Mouse (Mus musculus): Measurements from ENCODE around the gene Plscr1. TPM values are rescaled to one million over a fixed set of nuclear protein-coding genes. Genes with fewer than 3 reads are reported as not detected.
A peak's percentile ranks its signal among the peaks of the same experiment; 100 is the strongest.

The Plscr1 gene
- polyA plus RNA-seq, 1 experiment from 2014 or later = 35.4 TPM

DNA sequence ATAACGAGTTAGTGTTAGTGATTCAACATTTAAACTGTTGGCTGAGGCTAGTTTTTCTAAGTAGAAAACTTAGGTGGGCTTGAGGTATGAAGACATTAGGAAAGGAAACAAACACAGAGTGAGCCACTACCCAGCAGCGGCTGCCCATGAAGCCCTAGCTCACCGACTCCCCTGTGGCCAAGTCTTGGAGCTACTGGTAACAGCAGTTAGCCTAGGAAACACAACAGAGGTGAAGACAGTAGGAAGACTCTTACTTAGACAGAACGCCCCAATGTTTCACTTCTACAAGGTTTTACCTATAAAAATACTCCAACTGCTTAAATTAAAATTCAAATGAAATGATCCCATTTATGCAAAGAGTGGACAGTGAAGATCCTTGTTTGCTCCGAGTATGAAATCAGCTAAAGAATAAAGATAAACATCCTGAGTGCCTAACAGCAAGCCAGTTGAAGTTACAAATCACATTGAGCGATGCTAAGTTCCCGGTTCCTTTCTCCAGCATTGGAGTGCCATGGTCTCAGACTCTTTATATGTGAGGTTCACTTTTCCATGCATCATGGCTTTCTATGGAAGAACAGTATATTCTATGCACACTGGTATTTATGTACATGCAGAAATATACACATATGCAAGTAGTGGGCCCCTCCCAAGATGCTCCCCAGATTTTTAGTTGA, 640 bp upstream of the Plscr1 start:
- 77% methylated on average over 7 of the region's 7 CpGs for WGBS
- Histone ChIP-seq H3K4me2 (no peak overlapping the region), H3K27ac (ENCODE audit: low read depth, low read length) (no peak overlapping the region)

DNA sequence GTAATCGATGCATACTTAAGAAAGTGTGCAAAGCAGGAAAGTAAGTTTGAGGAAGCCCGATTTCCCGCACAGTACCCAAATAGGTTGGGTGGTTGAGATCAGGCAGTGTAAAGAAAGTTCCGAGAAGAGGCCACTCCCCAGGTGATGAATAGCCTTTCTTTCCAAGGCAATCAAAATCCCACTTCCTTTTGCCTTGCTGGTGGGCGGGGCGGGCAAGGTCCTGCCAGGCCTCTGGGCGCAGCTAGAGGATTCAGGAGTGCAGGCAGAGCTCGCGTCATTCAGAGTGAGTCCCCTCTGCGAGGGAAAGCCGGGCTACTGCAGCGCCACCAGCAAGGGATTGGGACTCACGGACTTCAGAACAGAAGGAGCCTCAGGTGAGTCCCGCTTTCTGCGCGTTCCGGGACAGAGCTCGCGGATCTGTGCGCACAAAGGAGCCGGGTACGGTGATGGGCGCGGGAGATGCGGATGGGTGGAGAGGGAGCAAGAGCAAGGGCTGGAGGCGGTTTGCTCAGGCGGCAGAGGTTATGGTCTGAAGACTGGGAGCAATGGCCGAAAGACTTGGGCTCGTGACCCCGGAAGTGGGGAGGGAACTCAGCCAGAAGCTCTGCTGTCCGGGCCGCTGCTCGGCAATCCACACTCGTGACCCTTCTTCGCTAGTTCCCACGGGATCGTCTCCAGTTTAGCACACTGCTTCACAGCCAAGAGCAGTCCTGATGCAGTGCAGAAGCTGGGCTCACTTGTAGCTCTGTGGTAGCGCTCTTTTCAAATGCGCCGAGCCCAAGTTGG, 630 bp downstream of the Plscr1 start:
- under 1% methylated on average over 40 of the region's 40 CpGs for WGBS

More for the DNA sequence above, 640 bp upstream of the Plscr1 start:
- H3K4me1 ChIP-seq (replicated peaks; ENCODE audit: control insufficient read depth, insufficient read depth, low read length) = peaks cover 6% of the 10 kb centered on the region
- H3K36me3 ChIP-seq (ENCODE audit: control insufficient read depth, insufficient read depth, low read length) = no peaks in the 10 kb centered on the region
- DNase-seq (ENCODE audit: low spot score) (no peak), ATAC-seq (replicated peaks; ENCODE audit: low FRiP score) (no peak)
- no peak overlapping the region for H3K4me3 ChIP-seq (ENCODE audit: low read depth, low read length)
- H3K9me3 ChIP-seq (ENCODE audit: control insufficient read depth, low read length) = no peaks in the 10 kb centered on the region
- H3K27me3 ChIP-seq (replicated peaks; ENCODE audit: control insufficient read depth, insufficient read depth, low read length) = no peaks in the 10 kb centered on the region
- H3K9ac ChIP-seq (ENCODE audit: low read depth, low read length) = no peak overlapping the region

DNA sequence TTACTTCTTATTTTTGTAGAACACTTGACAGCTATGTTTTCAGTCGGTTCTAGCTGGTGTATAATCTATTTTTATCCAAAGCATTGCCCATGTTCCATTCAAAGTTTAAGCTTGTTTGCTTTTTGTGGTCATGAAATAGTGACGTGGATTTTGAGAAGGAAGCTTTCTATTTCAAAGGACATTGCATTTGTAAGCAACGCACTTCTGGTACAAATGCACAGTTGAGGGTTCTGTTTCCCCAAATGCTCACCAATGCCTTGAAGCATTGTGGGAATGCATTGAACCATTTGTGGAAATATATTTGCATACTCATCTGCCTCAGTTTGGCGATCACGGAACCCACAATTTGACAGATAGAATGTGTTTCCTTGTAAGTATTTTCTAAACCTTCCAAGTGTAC, 3.2 kb downstream of the Plscr1 start:
- Histone ChIP-seq H3K36me3 (ENCODE audit: control insufficient read depth, insufficient read depth, low read length) (no peaks in the 10 kb centered on the region; the same call in 1 of the 2 replicates), H3K9me3 (ENCODE audit: control insufficient read depth, low read length) (no peaks in the 10 kb centered on the region), H3K9ac (ENCODE audit: low read depth, low read length) (no peak overlapping the region), H3K4me3 (ENCODE audit: low read depth, low read length) (no peak overlapping the region), H3K27ac (ENCODE audit: low read depth, low read length) (no peak overlapping the region), H3K27me3 (replicated peaks; ENCODE audit: control insufficient read depth, insufficient read depth, low read length) (no peaks in the 10 kb centered on the region), H3K4me2 (no peak overlapping the region), H3K4me1 (replicated peaks; ENCODE audit: control insufficient read depth, insufficient read depth, low read length) (peaks cover 8% of the 10 kb centered on the region)
- 72% methylated on average over 5 of the region's 5 CpGs for WGBS
- DNase-seq (ENCODE audit: low spot score) (no peak), ATAC-seq (replicated peaks; ENCODE audit: low FRiP score) (no peak)

More for the DNA sequence above, 630 bp downstream of the Plscr1 start:
- no peaks in the 10 kb centered on the region for H3K36me3 ChIP-seq (ENCODE audit: control insufficient read depth, insufficient read depth, low read length)
- H3K4me1 ChIP-seq (replicated peaks; ENCODE audit: control insufficient read depth, insufficient read depth, low read length) = peaks cover 8% of the 10 kb centered on the region
- H3K4me3 ChIP-seq (ENCODE audit: low read depth, low read length) = peak overlapping the region; percentile 73
- H3K4me2 ChIP-seq = peak overlapping the region; percentile 72
- peak overlapping the region; percentile 83 for H3K9ac ChIP-seq (ENCODE audit: low read depth, low read length)
- no peaks in the 10 kb centered on the region for H3K27me3 ChIP-seq (replicated peaks; ENCODE audit: control insufficient read depth, insufficient read depth, low read length)
- H3K27ac ChIP-seq (ENCODE audit: low read depth, low read length) = peak overlapping the region; percentile 87
- H3K9me3 ChIP-seq (ENCODE audit: control insufficient read depth, low read length) = no peaks in the 10 kb centered on the region
- peak; percentile 82 for ATAC-seq (replicated peaks; ENCODE audit: low FRiP score)
- DNase-seq (ENCODE audit: low spot score) = peak; percentile 78

DNA sequence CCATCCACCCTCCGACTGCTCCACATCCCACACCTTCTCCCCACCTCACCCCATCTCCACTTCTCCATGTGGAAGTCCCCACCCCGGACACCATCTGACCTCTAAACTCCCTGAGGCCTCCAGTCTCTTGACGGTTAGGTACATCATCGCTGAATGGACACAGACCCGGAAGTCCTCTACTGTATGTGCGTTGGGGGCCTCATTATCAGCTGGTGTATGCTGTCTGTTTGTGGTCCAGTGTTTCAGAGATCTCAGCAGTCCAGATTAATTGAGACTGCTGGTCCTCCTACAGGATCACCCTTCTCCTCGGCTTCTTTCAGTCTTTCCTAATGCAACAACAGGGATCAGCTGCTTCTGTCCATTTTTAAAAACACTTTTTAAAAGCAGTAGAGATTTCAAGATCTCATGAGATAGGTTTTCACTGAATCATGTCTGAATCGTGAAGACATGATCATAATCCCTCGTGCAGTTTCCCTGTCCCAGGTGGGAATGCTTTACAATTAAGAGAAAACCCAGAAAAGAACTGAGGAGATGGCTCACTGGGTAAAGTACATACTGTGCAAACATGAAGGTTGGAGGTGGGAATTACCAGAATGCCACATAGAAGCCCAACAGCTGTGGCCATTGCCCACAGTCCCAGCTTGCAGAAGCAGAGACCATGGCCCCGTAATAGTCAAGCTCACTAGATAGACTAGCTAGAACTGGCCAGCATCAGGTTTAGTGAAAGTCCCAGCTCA, 4.2 kb downstream of the Plscr1 start:
- whole genome bisulfite sequencing = 76% methylated on average over 10 of the region's 10 CpGs
- no peaks in the 10 kb centered on the region; the same call in 1 of the 2 replicates for H3K36me3 ChIP-seq (ENCODE audit: control insufficient read depth, insufficient read depth, low read length)
- H3K4me1 ChIP-seq (replicated peaks; ENCODE audit: control insufficient read depth, insufficient read depth, low read length) = peaks cover 8% of the 10 kb centered on the region
- no peaks in the 10 kb centered on the region for H3K27me3 ChIP-seq (replicated peaks; ENCODE audit: control insufficient read depth, insufficient read depth, low read length)
- H3K27ac ChIP-seq (ENCODE audit: low read depth, low read length) = no peak overlapping the region
- no peak for DNase-seq (ENCODE audit: low spot score)
- H3K4me2 ChIP-seq = peak overlapping the region; percentile 33
- no peak overlapping the region for H3K9ac ChIP-seq (ENCODE audit: low read depth, low read length)
- H3K4me3 ChIP-seq (ENCODE audit: low read depth, low read length) = no peak overlapping the region
- no peaks in the 10 kb centered on the region for H3K9me3 ChIP-seq (ENCODE audit: control insufficient read depth, low read length)
- no peak for ATAC-seq (replicated peaks; ENCODE audit: low FRiP score)

DNA sequence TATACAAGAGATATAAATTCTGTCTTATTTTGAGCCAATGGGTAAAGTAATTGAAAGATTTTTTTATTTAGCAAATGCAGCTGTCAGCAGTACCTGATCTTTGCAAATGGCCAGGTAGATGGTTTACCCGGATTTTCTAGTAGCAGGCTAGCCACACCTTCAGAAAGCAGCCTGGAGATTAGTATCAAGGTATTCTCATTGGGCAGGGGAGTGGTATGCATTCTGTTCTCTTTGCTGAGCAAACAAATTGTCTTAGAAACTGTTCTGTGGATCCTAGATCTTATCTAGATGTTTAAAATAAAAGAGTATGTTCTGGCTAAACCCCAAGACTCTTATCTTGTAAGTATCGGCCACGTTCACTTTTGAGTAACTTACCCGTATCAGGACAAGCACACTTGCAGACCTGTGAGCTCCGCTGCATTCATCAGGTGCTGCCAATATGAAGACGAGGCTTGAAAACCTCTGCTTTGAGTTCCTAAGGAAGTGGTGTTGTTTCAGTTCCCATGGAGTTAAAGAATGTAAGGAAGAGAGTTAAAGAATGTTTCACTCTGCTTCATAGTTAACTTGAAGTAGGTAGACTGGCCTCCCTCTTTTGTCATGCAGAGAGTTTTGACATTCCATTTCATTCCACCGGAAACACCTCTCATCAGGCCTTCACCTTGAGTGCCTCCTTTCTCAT, 11.1 kb downstream of the Plscr1 start:
- Histone ChIP-seq H3K4me1 (replicated peaks; ENCODE audit: control insufficient read depth, insufficient read depth, low read length) (no peaks in the 10 kb centered on the region), H3K9ac (ENCODE audit: low read depth, low read length) (no peak overlapping the region), H3K4me3 (ENCODE audit: low read depth, low read length) (no peak overlapping the region), H3K27ac (ENCODE audit: low read depth, low read length) (no peak overlapping the region), H3K9me3 (ENCODE audit: control insufficient read depth, low read length) (no peaks in the 10 kb centered on the region), H3K36me3 (ENCODE audit: control insufficient read depth, insufficient read depth, low read length) (peaks cover 2% of the 10 kb centered on the region; the same call in 1 of the 2 replicates), H3K27me3 (replicated peaks; ENCODE audit: control insufficient read depth, insufficient read depth, low read length) (no peaks in the 10 kb centered on the region), H3K4me2 (no peak overlapping the region)
- WGBS = 69% methylated on average over 7 of the region's 7 CpGs
- ATAC-seq (replicated peaks; ENCODE audit: low FRiP score) (no peak), DNase-seq (ENCODE audit: low spot score) (no peak)

DNA sequence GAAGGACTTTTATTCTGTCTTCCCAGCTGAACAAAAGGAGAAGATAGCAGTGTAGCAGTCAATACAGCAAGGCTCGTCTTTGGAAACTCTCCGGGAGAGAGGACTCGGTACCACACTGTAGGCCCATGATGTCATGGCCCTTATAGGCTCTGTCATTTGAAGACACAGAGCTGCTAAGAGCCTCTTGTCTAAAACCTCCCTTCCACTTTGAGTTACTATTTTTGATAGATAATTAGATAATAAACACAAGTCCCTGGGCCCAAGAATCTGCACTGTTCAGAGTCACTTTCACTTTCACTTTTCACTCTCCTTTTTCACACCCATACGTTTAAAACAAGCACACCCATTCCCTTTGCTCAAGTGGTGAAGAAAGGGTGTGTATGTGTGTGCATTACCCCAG, 16.2 kb downstream of the Plscr1 start:
- 84% methylated on average over 4 of the region's 4 CpGs for WGBS
- peaks cover 8% of the 10 kb centered on the region; the same call in 1 of the 2 replicates for H3K36me3 ChIP-seq (ENCODE audit: control insufficient read depth, insufficient read depth, low read length)

DNA sequence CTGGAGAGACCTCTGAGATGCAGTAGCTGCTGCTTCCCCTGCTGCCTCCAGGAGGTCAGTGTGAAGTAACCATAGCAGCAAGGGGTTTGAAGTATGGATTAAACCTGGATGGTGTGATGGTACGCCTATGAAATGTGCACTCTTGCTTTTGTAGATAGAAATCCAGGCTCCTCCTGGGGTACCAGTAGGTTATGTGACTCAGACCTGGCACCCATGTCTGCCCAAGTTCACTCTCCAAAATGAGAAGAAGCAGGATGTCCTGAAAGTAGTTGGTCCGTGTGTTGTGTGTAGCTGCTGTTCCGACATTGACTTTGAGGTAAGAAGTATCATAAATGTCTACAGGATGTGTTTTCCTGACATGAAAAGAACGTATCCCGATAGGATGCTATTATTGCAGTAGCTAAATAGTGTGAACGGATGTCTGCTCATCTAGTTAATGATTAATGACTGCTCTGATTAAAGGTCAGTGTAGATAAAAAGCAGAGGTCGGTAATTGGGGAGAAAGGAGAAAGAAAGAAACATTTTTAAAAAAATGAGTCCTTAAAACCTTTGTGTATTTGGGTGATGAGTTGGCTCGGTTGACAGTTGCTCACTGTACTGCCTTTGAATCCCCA, 17.1 kb downstream of the Plscr1 start:
- Histone ChIP-seq H3K4me3 (ENCODE audit: low read depth, low read length) (no peak overlapping the region), H3K27me3 (replicated peaks; ENCODE audit: control insufficient read depth, insufficient read depth, low read length) (no peaks in the 10 kb centered on the region), H3K36me3 (ENCODE audit: control insufficient read depth, insufficient read depth, low read length) (peaks cover 9% of the 10 kb centered on the region; the same call in 1 of the 2 replicates), H3K9me3 (ENCODE audit: control insufficient read depth, low read length) (no peaks in the 10 kb centered on the region), H3K27ac (ENCODE audit: low read depth, low read length) (no peak overlapping the region), H3K4me2 (no peak overlapping the region), H3K4me1 (replicated peaks; ENCODE audit: control insufficient read depth, insufficient read depth, low read length) (no peaks in the 10 kb centered on the region), H3K9ac (ENCODE audit: low read depth, low read length) (no peak overlapping the region)
- 72% methylated on average over 8 of the region's 8 CpGs for WGBS
- ATAC-seq (replicated peaks; ENCODE audit: low FRiP score) = peak; percentile 41
- DNase-seq (ENCODE audit: low spot score) = no peak

More for the DNA sequence above, 16.2 kb downstream of the Plscr1 start:
- Histone ChIP-seq H3K9ac (ENCODE audit: low read depth, low read length) (no peak overlapping the region), H3K4me1 (replicated peaks; ENCODE audit: control insufficient read depth, insufficient read depth, low read length) (no peaks in the 10 kb centered on the region), H3K9me3 (ENCODE audit: control insufficient read depth, low read length) (no peaks in the 10 kb centered on the region), H3K4me2 (peak overlapping the region; percentile 40; the same call in 1 of the 2 replicates), H3K27me3 (replicated peaks; ENCODE audit: control insufficient read depth, insufficient read depth, low read length) (no peaks in the 10 kb centered on the region), H3K27ac (ENCODE audit: low read depth, low read length) (no peak overlapping the region), H3K4me3 (ENCODE audit: low read depth, low read length) (no peak overlapping the region)
- ATAC-seq (replicated peaks; ENCODE audit: low FRiP score) (0 out of 2 replicates have a peak, but pooled peaks have one; percentile 19), DNase-seq (ENCODE audit: low spot score) (no peak)

DNA sequence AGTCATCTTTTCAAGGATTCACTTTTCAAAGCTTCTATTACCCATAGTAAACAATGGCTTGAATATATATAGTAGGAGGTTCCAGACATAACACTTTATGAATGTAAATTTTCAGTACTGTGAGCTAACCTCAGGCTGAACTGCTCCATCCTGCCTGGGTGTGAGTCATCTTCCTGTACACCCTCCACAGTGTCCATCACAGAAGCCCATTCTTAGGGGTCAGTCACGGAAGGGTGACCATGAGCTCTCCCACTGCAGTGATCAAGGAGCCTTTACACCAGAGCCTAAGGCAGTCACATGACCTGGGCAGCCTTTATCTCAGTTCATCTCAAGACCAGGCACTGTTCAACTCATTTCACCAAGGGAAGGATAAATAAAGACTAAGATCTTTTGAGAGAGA, 18.2 kb downstream of the Plscr1 start:
- ATAC-seq (replicated peaks; ENCODE audit: low FRiP score) (no peak), DNase-seq (ENCODE audit: low spot score) (no peak)
- H3K9me3 ChIP-seq (ENCODE audit: control insufficient read depth, low read length) = no peaks in the 10 kb centered on the region
- H3K36me3 ChIP-seq (ENCODE audit: control insufficient read depth, insufficient read depth, low read length) = peaks cover 9% of the 10 kb centered on the region; the same call in 1 of the 2 replicates
- 63% methylated on average over 1 of the region's 1 CpGs for WGBS
- no peaks in the 10 kb centered on the region for H3K27me3 ChIP-seq (replicated peaks; ENCODE audit: control insufficient read depth, insufficient read depth, low read length)
- no peak overlapping the region for H3K4me3 ChIP-seq (ENCODE audit: low read depth, low read length)
- H3K4me2 ChIP-seq = no peak overlapping the region
- H3K27ac ChIP-seq (ENCODE audit: low read depth, low read length) = no peak overlapping the region
- no peaks in the 10 kb centered on the region for H3K4me1 ChIP-seq (replicated peaks; ENCODE audit: control insufficient read depth, insufficient read depth, low read length)
- H3K9ac ChIP-seq (ENCODE audit: low read depth, low read length) = no peak overlapping the region
